Mouse (Mus musculus): ENCODE measurements around the gene Cdr1.

The Cdr1 gene

DNA sequence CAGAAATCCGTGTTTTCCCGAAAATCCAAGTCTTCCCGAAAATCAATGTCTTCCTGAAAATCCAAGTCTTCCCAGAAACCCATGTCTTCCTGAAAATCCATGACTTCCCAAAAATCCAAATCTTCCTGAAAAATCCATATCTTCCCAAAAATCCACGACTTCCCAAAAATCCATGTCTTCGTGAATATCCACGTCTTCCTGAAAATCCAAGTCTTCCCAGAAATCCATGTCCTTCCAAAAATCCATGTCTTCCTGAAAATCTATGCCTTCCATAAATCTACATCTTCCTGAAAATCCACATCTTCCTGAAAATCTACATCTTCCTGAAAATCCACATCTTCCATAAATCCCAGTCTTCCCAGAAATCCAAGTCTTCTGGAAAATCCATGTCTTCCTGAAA, at the start of gene Cdr1:
Gene Cdr1, minus strand, starts transcription at position 101 of the 400 bp plus-strand sequence.
- DNase-seq (ENCODE audit: low spot score in 2 of 2) = no peak

DNA sequence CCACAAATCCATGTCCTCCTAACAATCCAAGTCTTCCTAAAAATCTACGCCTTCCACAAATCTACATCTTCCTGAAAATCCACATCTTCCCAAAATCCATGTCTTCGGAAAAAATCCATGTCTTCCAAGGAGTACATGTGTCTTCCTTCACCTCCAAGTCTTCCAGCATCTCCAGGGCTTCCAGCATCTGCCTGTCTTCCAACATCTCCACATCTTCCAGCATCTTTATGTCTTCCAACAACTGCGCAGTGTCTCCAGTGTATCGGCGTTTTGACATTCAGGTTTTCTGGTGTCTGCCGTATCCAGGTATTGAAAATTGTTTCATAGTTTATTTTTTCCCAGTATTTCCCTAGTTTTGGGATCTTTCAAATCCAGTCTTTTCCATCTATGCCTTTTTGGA, 511 bp upstream of the Cdr1 start:
- DNase-seq (ENCODE audit: low spot score in 2 of 2) = no peak

DNA sequence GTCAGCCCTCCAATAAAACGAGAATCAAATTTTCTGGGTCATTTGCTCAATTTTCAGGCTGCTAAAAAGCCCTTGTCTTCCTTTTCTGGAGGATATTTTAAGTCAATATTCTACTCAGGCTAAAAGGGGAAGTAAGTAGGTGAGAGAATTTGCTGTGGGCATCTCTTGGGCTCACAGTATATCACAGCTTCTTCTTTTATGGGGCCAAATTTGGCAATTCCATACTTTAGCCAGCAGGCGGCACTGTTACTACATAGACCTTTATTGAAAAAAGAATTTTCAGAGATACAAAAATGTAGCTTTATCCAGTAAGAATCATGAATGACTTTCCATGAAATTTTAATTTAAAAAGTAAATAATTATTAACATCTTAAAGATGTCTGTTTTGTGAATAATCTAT, 18.8 kb downstream of the Cdr1 start:
- DNase-seq (ENCODE audit: low spot score in 2 of 2) = no peak

DNA sequence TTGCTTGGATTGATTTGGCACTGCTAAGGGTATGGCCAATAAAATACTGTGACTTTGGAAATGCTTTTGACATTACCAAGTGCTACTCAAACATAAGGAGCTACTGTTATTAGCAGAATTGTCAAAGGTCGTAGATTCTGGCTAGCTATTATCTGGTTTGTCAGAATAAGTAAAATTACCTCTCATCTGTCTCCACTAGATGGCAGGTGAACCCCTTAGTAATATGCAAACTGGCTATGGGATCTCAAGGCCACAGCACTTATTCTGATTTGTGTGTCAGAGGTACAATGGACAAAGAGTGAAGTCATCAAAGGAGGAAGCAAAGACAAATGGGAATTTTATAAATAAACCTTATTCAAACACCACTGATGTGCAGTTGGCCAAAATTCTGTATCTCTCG, 24.1 kb downstream of the Cdr1 start:
- DNase-seq (ENCODE audit: low spot score in 2 of 2) = no peak

DNA sequence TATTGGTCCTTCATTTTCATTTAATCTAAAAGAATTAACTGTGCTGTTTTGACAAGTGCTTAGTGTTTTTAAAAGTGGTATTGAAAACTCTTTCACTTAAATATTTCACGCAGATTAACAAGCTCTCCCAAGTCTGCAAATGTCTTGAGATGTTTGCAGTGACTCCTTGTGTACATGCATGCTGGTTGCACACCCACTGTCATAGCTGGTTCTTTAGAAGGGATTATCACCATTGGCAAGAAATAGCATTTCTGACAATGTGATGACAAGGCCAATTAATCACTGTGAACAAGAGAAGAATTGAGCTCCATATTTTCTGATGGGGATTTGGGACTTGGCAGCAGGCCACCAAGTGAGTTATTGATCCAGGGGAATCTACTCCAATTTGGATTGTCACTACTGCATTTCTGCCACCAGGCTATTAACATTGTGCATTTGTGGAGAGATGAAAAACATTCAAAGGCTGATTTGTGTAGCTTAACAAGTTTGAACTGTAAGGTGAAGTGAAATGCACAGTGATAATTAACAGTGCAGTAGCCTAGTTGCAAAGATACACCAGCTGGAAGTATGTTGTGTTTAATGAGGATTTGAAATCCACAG, 30.6 kb downstream of the Cdr1 start:
- no peak for DNase-seq (ENCODE audit: low spot score in 2 of 2)

DNA sequence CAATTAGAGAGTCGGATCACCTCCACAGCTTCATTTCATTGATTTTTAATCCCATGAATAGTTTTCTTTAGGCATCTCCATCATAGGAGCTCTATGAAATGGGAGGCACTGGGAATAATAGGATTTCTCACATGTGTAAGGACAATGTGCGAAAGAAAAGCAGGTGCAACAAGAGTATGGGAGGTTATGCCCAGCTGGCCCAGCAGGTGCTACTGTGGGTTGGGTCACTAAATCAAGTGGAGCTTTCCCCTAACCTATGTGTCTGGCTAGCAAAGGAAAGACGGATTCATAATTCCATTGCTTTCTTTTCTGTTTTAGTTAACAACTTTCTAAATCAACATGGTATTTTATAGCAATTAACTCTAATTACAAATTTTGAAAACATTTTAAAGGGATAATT, 31.1 kb downstream of the Cdr1 start:
- DNase-seq (ENCODE audit: low spot score in 2 of 2) = no peak

DNA sequence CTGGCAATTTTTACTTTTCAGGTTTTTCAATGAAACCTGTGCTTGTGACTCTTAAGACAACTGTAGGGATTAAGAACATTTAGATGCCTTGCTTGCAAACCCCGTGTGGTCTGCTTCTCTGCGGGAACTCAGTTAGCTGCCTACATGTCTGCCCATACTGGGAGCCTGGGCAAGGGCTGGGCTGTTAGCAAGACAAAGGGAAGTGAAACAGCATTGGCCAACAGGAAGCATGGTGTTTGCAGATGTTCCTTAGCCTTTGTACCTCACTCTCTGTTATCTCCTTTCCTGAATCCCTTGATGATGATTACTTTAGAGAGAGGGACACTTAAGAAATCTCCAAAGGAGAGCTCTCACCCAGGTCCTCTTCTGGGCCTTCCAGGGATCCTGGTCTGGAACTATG, 38.8 kb downstream of the Cdr1 start:
- DNase-seq (ENCODE audit: low spot score in 2 of 2) = no peak

DNA sequence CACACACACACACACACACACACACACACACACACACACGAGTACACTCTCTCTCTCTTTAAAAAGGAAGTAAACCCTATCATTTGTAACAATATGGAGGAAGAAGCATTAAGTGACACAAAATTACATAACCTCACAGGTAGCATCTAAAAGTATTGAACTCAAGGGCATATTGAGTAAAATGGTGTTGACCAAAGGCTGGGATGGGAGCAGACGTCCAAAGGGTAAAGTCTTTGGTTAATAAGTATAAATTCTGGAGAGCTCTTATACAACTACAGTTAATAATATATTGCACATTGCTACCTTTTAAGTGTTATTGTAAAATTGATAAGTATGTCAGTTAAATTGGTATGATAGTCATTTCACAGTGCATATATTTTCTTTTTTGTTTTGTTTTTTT, 39.9 kb downstream of the Cdr1 start:
- no peak for DNase-seq (ENCODE audit: low spot score in 2 of 2)

DNA sequence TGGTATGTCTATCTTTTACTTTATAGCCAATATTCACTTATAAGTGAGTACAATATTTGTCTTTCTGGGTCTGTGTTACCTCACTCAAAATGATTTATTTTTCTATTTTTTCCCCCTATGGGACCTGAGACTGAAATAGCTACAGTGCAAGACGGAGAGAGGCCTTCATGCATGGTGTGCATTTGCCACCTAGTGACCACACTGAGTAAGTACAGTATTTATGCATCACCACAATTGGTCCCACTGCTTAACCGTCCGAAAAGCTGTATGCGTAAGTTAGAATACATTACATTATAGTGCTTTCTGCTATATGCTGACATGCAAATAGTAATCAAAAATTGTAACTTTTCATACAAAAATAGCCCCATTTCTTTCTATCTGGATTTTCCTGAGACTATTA, 50.8 kb downstream of the Cdr1 start:
- DNase-seq (ENCODE audit: low spot score in 2 of 2) = no peak

Data from urinary bladder, adult 18-20 months (tissue).